Mouse (Mus musculus) kidney, adult 2 months (tissue): ENCODE data around the gene 5430419D17Rik.

Source experiments
- CTCF ChIP-seq: fragments of 200-500 bp; conservative IDR thresholded peaks from 2 replicates; pipeline ENCODE4 v1.5.1; 2011; ENCODE audit warnings: low read depth, mild to moderate bottlenecking, control low read depth, low read length, moderate library complexity, mixed read lengths; ENCODE audit not compliant: insufficient read depth, insufficient read length
- POLR2A ChIP-seq: fragments of 200-500 bp; IDR thresholded peaks from one replicate; pipeline ENCODE4 v1.6.1; 2011; ENCODE audit warnings: low read depth, low read length, control low read depth

GRCm38 (mm10) chr7:131223086-131223485, 48.9 kb downstream of the 5430419D17Rik start:
- TF ChIP-seq POLR2A (no peak), CTCF (no peak)
